Mouse (Mus musculus) kidney, embryonic 14.5 days (tissue): ENCODE measurements at regions not wholly inside any gene's neighbourhood (a gene's known extent, or its start where the extent isn't known, plus 50 kb on each side); places are given as distances from the start of the nearest gene placed in this dataset.

ENCODE experiments used
- ATAC-seq: fragments of 200-750 bp; cut with Nextera tagmentation; 2 replicates; pipeline ENCODE4 v1.8.0; 2017; ENCODE audit warnings: moderate number of reproducible peaks, mild to moderate bottlenecking, moderate TSS enrichment, moderate library complexity; ENCODE audit not compliant: low FRiP score, low TSS enrichment
- H3K27ac ChIP-seq: fragments of 300-500 bp; sonication (generic); 2 replicates; pipeline ENCODE4 v1.5.1; 2014; ENCODE audit warnings: low read depth, mild to moderate bottlenecking, low read length, moderate library complexity, mixed read lengths
- H3K27me3 ChIP-seq: fragments of 300-500 bp; sonication (generic); 2 replicates; pipeline ENCODE4 v1.6.1; 2014; ENCODE audit warnings: mild to moderate bottlenecking, low read length; ENCODE audit not compliant: control insufficient read depth, insufficient read depth
- H3K36me3 ChIP-seq: fragments of 300-500 bp; sonication (generic); 2 replicates; pipeline ENCODE4 v1.6.1; 2014; ENCODE audit warnings: low read length, mixed read lengths; ENCODE audit not compliant: control insufficient read depth, insufficient read depth
- H3K4me1 ChIP-seq: fragments of 300-500 bp; sonication (generic); 2 replicates; pipeline ENCODE4 v1.6.1; 2014; ENCODE audit warnings: low read length, mixed read lengths; ENCODE audit not compliant: control insufficient read depth, insufficient read depth
- H3K4me2 ChIP-seq: fragments of 300-500 bp; sonication (generic); replicated peaks from 2 replicates; pipeline ENCODE4 v1.6.1; 2014; ENCODE audit warnings: low read depth, mild to moderate bottlenecking, low read length
- H3K4me3 ChIP-seq: fragments of 300-500 bp; sonication (generic); 2 replicates; pipeline ENCODE4 v1.5.1; 2014; ENCODE audit warnings: mild to moderate bottlenecking, low read length
- H3K9ac ChIP-seq: fragments of 300-500 bp; sonication (generic); 2 replicates; pipeline ENCODE4 v1.6.1; 2014; ENCODE audit warnings: low read depth, mild to moderate bottlenecking, low read length, moderate library complexity
- H3K9me3 ChIP-seq: fragments of 300-500 bp; sonication (generic); 2 replicates; pipeline ENCODE4 v1.6.1; 2016; ENCODE audit warnings: low read length; ENCODE audit not compliant: control insufficient read depth
- WGBS: fragments of 180-500 bp; shearing (Covaris S2); extraction: QIAGEN DNeasy Blood & Tissue Kit; methylation state at CpG from one replicate; pipeline ENCODE4 v1.1.7; 2014; 5-methylcytosine and 5-hydroxymethylcytosine counted together

DNA sequence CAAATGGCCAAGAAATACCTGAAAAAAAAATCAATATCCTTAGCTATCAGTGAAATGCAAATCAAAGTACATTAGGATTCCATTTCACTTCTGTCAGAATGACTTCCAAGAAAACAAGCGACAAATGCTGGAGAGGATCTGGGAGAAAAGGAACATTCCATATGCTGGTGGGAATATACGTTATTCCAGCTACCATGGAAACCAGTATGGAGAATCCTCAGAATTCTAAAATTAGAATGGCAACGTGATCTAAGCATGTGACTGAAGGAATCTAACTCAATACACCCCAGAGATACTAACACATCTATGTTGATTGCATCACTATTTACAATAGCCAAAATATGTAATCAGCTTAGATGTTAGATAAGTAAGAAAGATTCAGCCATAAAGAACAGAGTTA, 146.1 kb upstream of the Sox14 start:
- no peak overlapping the region for H3K4me3 ChIP-seq

DNA sequence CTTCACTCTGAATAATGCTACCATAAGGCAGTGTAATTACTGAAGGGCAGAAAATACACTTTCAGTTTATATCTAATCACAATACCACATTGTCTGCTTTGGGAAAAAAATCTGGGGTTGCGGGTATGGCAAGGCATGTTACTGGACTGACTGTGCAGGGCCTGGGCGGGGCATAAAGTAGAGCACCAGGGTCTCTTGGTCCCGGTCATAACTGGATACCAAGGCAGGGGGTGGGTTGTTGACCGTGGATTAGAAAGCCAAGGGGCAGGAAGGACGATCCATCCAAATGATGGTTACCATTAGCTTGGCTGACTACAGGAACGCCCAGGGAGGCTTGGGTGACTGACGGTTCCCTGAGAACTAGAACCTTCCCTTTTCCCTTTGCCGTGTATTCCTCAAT, 119.2 kb upstream of the Sox14 start:
- WGBS: 43% methylated on average over 8 of the region's 8 CpGs
- ATAC-seq: no peak
- no peak overlapping the region for H3K4me3 ChIP-seq
- H3K9ac ChIP-seq: no peak overlapping the region
- no peak overlapping the region for H3K4me2 ChIP-seq
- H3K9me3 ChIP-seq: no peaks in the 10 kb centered on the region
- peaks cover 8% of the 10 kb centered on the region; the same call in 1 of the 2 replicates for H3K4me1 ChIP-seq
- H3K27me3 ChIP-seq: peaks cover 18% of the 10 kb centered on the region
- H3K27ac ChIP-seq: no peak overlapping the region
- H3K36me3 ChIP-seq: no peaks in the 10 kb centered on the region

More for the DNA sequence above, 146.1 kb upstream of the Sox14 start:
- no peaks in the 10 kb centered on the region for H3K4me1 ChIP-seq
- H3K9me3 ChIP-seq: no peaks in the 10 kb centered on the region
- H3K4me2 ChIP-seq: no peak overlapping the region
- no peaks in the 10 kb centered on the region for H3K27me3 ChIP-seq
- WGBS: 82% methylated on average over 3 of the region's 3 CpGs
- H3K9ac ChIP-seq: no peak overlapping the region
- no peak overlapping the region for H3K27ac ChIP-seq
- no peak for ATAC-seq
- no peaks in the 10 kb centered on the region for H3K36me3 ChIP-seq

DNA sequence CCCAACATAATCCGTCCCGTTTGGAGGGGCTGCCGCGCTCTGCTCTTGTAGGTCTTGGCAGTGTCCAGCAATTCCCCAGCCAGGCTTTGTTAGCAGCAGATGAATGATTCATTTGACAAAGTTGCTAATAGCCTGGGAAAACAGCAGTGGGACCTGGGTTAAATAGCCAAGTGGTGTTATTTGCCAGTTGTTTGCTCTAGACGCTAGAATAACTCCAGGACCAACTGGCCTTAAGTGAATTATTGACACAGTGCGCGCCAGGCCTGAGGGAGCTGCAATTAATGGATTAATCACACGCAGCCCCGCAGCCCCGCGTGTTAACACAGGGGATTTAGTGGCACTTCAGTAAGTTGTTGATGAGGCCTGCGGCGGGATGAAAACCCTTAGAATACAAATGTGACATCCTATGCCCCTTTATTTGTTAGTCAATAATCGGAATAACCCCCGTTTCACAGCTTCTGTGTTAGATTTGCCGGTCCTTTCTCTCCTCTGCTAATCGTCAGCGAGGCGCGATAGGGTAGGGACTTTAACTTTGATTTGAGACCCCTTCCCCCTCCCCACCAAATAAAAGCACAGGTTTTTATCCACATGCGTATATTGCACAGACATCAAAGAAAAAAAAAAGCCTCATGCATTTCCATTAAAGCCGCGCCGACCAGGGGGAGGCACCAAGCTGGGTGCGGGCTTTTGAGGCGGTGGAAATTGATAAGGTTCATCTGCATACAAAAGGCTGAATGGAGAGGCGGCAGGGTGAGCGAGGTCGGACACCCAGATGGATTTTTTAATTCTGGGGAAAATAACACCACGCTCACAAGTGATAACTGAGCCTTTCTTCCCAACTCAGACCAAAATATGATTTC, 118.5 kb upstream of the Sox14 start:
- H3K27me3 ChIP-seq: peaks cover 18% of the 10 kb centered on the region
- no peaks in the 10 kb centered on the region for H3K9me3 ChIP-seq
- H3K4me3 ChIP-seq: peak overlapping the region; percentile 13; the same call in 1 of the 2 replicates
- under 1% methylated on average over 30 of the region's 30 CpGs for WGBS
- H3K4me2 ChIP-seq: peak overlapping the region; percentile 36
- no peak; the same call in 1 of the 2 replicates for ATAC-seq
- H3K4me1 ChIP-seq: peaks cover 8% of the 10 kb centered on the region; the same call in 1 of the 2 replicates
- no peak overlapping the region for H3K27ac ChIP-seq
- H3K36me3 ChIP-seq: no peaks in the 10 kb centered on the region
- H3K9ac ChIP-seq: no peak overlapping the region

DNA sequence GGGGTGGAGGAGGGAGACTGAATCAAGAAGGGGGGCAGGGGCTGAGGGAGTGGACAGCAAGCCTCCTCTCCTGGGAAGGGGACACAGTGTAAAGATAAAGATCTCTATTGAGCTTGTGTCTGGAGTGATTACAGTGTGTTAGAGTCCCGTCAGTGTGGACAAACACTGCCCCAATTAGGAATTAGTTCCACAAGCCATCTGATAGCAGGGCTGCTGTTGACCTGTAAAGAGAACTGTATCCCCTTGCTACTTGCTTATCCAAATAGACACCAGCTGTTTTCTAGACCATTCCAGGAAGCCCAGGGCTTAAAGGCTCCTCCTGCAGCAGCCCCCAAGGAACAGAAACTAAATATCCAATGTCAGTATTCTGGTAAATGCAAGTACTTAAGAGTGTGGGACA, 111.4 kb upstream of the Sox14 start:
- no peaks in the 10 kb centered on the region for H3K36me3 ChIP-seq
- H3K4me3 ChIP-seq: no peak overlapping the region
- H3K27me3 ChIP-seq: no peaks in the 10 kb centered on the region
- H3K9ac ChIP-seq: no peak overlapping the region
- H3K27ac ChIP-seq: no peak overlapping the region
- H3K4me1 ChIP-seq: no peaks in the 10 kb centered on the region
- no peak overlapping the region for H3K4me2 ChIP-seq
- WGBS: 0% methylated on average over 1 of the region's 1 CpGs
- H3K9me3 ChIP-seq: no peaks in the 10 kb centered on the region; the same call in 1 of the 2 replicates
- ATAC-seq: no peak

DNA sequence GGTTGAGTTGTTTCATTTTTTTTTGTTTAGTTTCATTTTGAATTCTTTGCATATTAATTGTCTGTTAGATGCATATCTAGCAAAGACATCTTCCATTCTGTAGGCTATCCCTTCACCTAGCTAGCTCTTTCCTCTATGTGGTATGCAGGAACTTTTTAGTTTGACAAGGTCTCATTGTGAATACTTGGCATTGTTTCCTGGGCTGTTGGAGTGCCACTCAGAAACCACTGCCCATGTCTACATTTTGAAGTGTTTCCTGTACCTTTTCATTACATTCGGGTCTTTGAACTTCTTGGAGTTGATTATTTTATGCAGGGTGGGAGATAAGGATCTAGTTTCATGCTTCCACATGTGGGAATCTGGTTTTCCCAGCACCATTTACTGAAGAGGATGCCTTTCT, 104.8 kb upstream of the Sox14 start:
- Histone ChIP-seq H3K4me2 (no peak overlapping the region), H3K4me1 (no peaks in the 10 kb centered on the region), H3K4me3 (no peak overlapping the region), H3K9ac (no peak overlapping the region), H3K27me3 (no peaks in the 10 kb centered on the region), H3K36me3 (no peaks in the 10 kb centered on the region), H3K27ac (no peak overlapping the region), H3K9me3 (no peaks in the 10 kb centered on the region)
- no peak for ATAC-seq
- 76% methylated on average over 1 of the region's 1 CpGs for WGBS

DNA sequence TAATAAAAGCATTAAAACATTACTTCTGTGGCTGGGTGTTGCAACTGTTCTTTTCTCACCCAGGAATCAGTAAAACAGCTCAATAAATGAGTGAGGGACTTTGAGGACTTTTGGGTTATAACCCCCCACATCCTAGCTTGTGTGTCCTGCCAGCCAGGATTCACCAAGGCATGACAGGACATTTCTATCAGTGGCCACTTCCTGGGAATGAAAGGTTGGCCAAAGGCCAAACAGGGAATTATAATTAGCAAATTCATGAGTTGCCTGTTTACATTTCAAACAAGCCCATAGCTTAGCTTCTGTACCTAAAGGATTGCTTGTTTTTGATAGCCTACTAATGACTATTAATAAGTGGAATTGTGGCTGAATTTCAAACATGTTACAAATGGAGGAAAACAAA, 85.6 kb upstream of the Sox14 start:
- no peak for ATAC-seq
- Histone ChIP-seq H3K27ac (no peak overlapping the region), H3K4me2 (no peak overlapping the region), H3K27me3 (no peaks in the 10 kb centered on the region), H3K9ac (no peak overlapping the region), H3K4me3 (no peak overlapping the region), H3K4me1 (no peaks in the 10 kb centered on the region), H3K9me3 (no peaks in the 10 kb centered on the region), H3K36me3 (no peaks in the 10 kb centered on the region)

DNA sequence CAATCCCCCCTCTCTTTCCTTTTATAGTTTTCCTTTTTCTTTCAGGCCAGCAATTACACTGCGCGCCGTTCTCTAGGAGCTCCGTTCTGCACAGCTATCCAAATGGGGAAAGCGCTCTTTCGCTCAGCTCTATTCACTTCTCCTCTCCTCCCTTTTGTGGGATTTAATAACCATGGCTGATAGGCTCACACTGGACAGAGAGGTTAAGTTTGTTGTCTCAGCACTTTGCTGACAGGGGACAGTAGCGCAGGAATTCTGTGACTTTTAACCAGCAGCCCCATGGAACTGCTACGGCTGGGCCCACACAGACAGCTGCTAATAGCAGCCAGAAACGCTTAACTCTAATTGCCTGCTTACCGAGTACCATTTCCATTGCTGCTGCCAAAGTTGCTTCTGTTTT, 78.8 kb upstream of the Sox14 start:
- Histone ChIP-seq H3K36me3 (no peaks in the 10 kb centered on the region), H3K27me3 (no peaks in the 10 kb centered on the region), H3K9ac (no peak overlapping the region), H3K27ac (no peak overlapping the region), H3K4me1 (no peaks in the 10 kb centered on the region), H3K9me3 (no peaks in the 10 kb centered on the region), H3K4me2 (no peak overlapping the region), H3K4me3 (no peak overlapping the region)
- 73% methylated on average over 10 of the region's 10 CpGs for WGBS
- no peak for ATAC-seq

DNA sequence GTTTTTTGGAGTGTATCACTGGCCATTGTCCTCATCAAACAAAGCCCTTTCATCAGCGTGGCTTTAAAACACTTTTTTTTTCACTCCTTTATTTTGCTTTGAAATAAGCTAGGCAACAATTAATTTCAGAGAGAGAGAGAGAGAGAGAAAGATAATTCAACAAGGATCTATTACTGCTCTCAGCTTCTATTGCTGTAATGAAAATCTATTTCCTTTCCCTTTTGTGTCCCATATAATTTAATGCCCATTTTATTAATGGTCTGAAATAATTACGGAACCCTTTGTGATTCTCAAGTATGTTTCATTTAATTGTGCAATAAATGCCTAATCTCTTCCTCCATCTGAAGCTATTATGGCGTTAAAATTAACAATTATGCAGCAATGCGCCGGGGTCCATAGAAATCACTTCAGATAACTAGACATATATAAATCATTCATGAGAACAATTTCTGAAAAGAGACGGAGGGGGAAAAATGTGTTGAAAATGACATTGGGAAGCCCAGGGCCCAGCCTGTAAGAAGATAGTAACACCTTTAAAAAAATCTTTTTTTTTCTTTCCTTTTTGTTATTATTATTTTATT, 78.2 kb upstream of the Sox14 start:
- 75% methylated on average over 6 of the region's 6 CpGs for WGBS
- no peaks in the 10 kb centered on the region for H3K4me1 ChIP-seq
- ATAC-seq: no peak
- no peak overlapping the region for H3K4me2 ChIP-seq
- no peak overlapping the region for H3K9ac ChIP-seq
- H3K27me3 ChIP-seq: no peaks in the 10 kb centered on the region
- no peaks in the 10 kb centered on the region for H3K9me3 ChIP-seq
- H3K36me3 ChIP-seq: no peaks in the 10 kb centered on the region
- H3K4me3 ChIP-seq: no peak overlapping the region
- no peak overlapping the region for H3K27ac ChIP-seq
